Mouse (Mus musculus) cerebellum, postnatal 36 days (tissue): Measurements from ENCODE around the gene Irx4.

Experiments used
- DNase-seq, 2 experiments: peaks; one replicate each; pipeline ENCODE4 v3.0.0; 2021 to 2022; ENCODE audit warnings: mixed read lengths in 2 of 2

Irx4 gene

GRCm38 (mm10) chr13:73260354-73261035 is at the start of gene Irx4:
Gene Irx4, plus strand, starts transcription at chr13:73260479.
- DNase-seq: no peak

GRCm38 (mm10) chr13:73214301-73214700 is 46.0 kb upstream of the Irx4 start:
- no peak for DNase-seq

DNA sequence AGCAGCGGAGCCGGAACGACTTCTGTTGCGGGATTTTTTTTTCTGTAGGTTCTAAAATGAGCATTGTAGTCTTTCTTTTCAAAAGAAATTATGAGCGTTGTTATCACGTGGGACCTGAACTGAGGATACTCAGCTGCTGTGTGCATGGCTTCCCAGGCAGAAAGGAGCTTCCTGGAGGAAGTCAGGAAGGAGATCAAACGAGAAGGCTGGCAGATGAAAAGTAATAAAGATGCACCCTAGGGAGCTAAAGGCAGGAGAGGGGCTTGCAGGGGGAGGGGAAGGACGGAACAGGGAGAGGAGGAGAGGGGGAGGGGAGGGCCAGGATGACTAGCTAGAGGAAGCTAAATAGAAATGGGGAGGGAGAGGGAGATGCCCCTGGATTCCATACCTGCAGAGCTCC is 23.8 kb upstream of the Irx4 start:
- no peak for DNase-seq

DNA sequence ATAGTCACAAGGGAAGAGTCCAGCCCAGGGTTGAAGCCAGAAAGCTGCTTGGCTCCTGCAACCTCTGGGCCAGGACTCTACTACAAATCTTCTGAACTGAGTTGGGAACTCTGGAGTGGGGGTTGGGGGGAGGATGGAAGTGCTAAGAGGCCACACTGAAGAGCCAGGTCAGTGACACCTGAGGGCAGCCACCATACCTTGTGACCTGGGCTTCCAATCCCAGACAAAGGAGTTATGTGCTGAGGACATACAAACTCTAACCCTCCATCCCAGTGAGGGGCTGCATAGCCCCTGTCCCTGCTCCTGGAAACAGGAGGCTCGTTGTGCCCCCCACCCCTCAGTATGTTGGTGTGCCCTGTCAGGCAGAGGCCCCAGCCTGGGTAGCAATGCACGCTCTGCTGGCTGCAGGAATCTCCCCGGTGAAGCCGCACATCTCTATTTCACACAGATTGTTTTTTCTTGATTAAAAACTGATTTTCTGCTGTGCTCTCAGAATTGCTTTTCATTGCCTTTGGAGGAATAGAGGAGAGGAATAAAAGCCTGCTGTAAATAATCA is 21.0 kb upstream of the Irx4 start:
- DNase-seq: no peak

GRCm38 (mm10) chr13:73242556-73242955 is 17.7 kb upstream of the Irx4 start:
- no peak for DNase-seq

DNA sequence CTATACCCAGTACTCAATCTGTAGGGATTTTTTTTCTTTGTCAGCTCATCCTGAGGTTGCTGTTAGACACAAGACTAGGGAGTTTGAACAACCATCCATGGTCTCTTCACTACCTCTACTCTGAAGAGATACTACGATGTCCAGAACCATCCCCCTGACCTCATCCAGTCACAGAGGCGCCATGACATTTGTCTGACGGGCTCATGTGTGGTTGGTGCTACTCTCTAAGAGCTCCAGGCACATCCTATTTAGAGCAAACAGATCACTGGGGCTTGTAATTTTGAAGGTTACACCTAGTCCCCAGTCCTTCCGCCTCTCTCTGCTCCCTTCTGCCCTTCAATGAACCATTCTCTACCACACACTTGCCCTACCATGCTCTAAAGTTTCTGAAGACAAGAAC is 13.3 kb upstream of the Irx4 start:
- DNase-seq: no peak

DNA sequence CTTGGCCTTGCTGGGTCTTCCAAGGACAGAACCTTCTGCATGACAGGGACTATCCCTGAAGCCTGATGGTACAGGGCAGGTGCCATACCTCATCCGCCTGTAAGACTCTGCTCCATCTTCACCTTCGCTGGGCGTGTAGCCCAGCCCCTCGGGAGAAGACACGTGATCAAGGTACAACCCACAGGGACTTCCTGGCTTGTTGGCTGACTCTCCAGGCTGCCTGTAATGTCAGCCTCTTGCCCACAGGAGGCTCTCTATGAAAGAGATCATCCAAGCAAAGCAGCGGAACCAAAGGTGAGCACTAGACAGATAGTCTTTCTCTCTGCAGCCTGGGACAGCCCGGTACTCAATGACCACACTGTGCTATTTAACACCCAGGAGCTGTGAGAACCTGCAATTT is 9.1 kb upstream of the Irx4 start:
- no peak for DNase-seq

GRCm38 (mm10) chr13:73252022-73252421 is 8.3 kb upstream of the Irx4 start:
- DNase-seq: no peak

GRCm38 (mm10) chr13:73258415-73258814 is 1.9 kb upstream of the Irx4 start:
- no peak for DNase-seq

GRCm38 (mm10) chr13:73259577-73260353 is 514 bp upstream of the Irx4 start:
- no peak for DNase-seq

DNA sequence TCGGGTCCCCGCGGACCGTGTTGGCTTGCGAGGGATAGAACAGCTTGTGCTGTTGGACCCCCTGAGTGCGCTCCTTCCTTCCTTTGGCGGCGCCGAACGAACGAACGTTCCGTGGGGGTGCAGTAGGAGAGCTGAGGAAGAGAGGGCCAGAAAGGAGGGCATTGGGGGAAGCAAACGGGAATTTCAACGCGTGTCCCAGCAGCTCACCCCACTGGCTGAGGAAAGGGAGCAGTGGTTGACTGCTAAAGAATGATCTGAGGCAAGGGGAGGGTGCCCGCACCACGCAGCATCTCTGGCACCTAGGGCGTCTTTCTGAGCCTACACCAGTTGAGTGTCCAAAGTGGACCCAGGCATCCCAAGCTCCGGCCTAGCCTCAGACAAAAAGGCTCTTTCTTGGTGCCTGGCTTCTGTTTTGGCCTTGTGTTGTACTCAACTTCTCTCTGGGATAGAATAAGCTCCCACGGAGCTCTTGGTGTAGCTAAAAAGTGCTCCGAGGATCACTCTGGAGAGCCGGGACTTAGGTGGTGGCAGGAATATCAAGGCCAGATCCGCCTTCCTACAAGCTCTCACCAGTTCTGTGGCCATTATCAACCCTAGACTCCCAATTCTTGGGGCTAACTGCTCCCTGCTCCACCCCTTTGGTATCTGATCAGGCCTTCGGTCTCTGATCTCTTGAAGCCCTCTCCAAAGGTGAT is 904 bp downstream of the Irx4 start:
- DNase-seq: no peak

GRCm38 (mm10) chr13:73261881-73262280 is 1.6 kb downstream of the Irx4 start:
- DNase-seq: no peak

- no peak for DNase-seq
These were observed 2.3 kb downstream of the Irx4 start for GRCm38 (mm10) chr13:73262336-73263127.

DNA sequence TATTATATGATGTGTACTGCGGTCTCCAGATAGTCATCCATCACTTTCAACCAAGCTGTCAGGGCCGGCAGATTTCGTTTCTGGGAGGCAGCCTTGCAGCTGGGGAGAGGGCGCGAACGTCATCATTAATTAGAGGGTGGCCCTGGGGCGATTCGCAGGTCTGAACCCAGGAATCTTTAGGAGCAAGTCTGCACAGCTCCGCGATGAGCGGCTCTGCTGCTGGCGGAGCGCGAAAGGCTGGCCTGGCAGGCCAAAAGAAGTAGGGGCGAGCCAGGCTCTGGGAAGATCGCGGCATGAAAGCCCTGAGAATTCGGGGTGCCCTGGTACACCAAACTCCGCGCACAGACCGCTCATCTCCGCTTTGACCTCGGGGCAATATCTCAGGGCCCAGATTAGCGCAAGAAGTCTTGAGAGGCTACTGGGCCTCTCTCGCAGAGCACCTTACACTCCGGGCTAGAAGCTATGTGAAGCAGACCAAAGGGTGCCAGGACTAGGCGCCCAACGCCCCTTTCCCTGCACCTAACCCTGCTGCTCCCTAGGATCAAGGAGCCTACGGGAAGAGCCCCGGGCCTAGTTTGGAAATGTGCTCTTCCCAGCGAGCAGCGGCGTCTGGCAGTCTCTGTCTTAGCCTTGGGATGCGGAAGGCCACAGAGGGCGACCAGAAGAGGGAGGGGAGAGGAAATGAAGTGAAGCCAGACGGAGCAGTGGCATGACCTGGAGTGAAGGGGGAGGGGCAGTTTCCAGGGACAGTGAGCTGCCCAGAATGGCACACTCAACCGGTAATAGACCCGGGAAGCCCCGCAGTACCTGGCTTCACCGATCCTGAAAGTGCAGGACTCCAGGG is 3.1 kb downstream of the Irx4 start:
- no peak for DNase-seq

DNA sequence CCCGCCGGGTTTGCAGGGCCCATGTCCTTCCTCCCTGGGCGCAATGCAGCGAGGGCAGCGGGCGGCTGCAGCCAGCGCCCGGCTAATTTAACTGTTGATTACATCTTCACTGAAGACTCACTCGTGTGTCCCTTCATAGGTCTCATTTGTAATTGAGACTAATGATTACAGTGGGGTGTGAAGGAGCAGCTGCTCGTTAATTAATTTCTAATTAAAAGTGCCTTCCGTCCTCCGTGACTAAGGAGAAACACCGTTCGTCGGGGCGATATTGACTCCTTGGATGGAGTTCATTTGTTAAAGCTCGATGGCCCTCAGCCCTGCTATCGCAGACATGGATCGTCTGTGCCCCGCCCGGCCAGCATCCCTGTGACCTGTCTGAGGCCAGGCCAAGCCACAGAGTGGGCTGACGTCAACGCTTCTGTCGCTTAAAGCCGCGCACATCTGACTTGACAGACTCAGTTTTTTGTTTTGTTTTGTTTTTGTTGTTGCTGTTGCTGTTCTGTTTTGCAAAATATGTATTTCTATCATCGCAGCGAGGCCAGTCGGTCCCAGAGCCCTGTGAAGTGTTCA is 4.0 kb downstream of the Irx4 start:
- no peak for DNase-seq

- no peak for DNase-seq
These were observed 4.6 kb downstream of the Irx4 start for GRCm38 (mm10) chr13:73264831-73265230.

DNA sequence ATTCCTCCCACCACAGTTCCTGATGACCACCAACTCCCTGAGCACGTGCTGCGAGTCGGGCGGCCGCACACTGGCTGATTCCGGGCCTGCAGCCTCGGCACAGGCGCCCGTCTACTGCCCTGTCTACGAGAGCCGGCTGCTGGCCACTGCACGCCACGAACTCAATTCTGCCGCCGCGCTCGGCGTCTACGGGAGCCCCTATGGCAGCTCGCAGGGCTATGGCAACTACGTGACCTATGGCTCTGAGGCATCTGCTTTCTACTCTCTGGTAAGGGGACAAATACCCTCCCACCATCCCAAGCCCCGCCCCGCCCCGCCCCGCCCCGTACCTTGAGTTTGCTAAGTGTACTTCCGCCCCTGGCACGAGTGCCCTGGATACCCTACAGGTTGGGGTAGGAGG is 5.2 kb downstream of the Irx4 start:
- no peak for DNase-seq

GRCm38 (mm10) chr13:73267551-73267950 is 7.3 kb downstream of the Irx4 start:
- no peak for DNase-seq

GRCm38 (mm10) chr13:73268702-73269101 is 8.4 kb downstream of the Irx4 start:
- no peak for DNase-seq

- no peak for DNase-seq
These were observed 9.0 kb downstream of the Irx4 start for GRCm38 (mm10) chr13:73269251-73269650.

DNA sequence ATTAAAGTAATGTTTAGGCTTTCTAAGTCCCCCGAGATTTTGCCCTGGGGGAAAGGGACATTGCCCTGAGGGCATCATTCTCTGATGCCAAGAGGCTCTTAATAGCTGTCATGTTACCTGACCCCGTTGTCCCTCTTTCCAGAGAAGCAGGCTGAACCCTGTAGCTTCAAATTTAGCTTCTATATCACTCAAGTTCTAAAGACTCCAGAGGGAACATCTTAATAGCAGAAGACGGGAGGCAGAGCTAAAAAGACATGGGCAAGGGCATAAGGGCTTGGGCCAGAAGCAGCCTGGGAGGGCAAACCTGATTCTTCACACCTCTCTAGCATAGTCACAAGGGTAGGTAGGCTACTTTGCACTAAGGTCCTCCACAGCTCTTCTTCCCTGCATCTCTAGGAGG is 9.6 kb downstream of the Irx4 start:
- DNase-seq: no peak
